Mouse (Mus musculus) small intestine, adult 10 weeks (tissue): ENCODE results near the gene St8sia4. TPM values are rescaled to one million over a fixed set of nuclear protein-coding genes. Genes with fewer than 3 reads are reported as not detected.

ENCODE experiments used
- polyA plus RNA-seq: library from polyadenylated mRNA; stranded (reverse); fragments of 350-450 nt; fragmentation: Illumina TruSeq; extraction: RNeasy Lipid Tissue Mini Kit (QIAGEN cat#74804); gene quantifications from one replicate; pipeline ENCODE4 v1.2.3, GENCODE M21; 2014; ENCODE audit warnings: low replicate concordance

The St8sia4 gene
- polyA plus RNA-seq: 20.9 TPM

DNA sequence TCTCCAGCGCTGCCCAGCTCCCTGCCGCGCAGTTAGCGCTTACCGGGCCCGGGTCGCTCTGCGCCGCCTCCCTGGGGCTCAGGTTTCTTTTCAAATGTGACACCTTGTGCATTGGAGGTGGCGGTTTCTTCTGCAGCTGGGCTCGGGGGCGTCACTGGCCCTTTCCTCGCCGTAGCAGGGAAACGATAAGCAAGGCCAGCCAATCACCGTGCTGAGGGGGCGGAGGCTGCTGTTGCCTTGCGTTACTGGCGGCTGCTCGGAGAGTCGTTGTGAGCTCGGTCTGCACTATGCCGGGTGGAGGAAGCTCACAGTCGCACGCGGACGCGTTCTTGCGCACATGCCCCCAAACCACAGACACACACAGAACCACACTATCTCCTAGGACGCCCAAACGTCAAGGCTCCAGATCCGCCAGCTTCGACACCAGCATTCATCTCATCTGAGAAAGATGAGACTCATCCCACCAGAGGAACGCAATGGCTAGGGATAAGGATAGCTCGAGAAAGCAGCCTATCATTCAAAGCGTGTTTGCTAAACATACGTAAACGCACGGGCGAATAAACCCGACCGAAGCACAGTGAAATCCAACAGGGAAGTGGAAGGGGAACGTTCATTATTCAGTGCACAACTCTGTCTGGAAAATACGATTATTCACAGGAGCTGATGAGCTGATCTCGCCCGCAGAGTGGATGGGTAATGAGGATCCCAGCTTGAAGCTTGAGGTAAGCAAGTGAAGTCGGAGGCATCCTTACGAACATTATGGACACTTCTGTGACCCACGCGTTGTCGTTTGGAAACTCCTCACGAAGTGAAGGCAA is at the start of gene St8sia4:
St8sia4 (minus strand) TSS at position 137 of the 818 bp plus-strand sequence.

